Mouse (Mus musculus) MEL (cell line): ENCODE results near the gene Rasgef1b.

Experiments
- CTCF ChIP-seq, 3 experiments: IDR thresholded peaks in 2 of 3; conservative IDR thresholded peaks in 1 of 3; 2 replicates each; pipeline ENCODE4 v1.5.1; 2011 to 2012; ENCODE audit warnings: low read length in 3 of 3, low read depth in 2 of 3, mild to moderate bottlenecking in 2 of 3, improper control_type of control experiment in 1 of 3, inconsistent platforms in 1 of 3, mixed read lengths in 1 of 3, moderate library complexity in 1 of 3; ENCODE audit not compliant: control insufficient read depth in 1 of 3, insufficient read depth in 1 of 3, poor library complexity in 1 of 3, severe bottlenecking in 1 of 3
- GATA1 ChIP-seq: IDR thresholded peaks from 2 replicates; pipeline ENCODE4 v1.6.1; 2011; ENCODE audit warnings: low read depth, low read length, improper control_type of control experiment
- JUND ChIP-seq: IDR thresholded peaks from 2 replicates; pipeline ENCODE4 v1.6.1; 2011; ENCODE audit warnings: low read depth, mild to moderate bottlenecking, improper control_type of control experiment, low read length
- MAFK ChIP-seq: IDR thresholded peaks from 2 replicates; pipeline ENCODE4 v1.6.1; 2011; ENCODE audit warnings: low read depth, mild to moderate bottlenecking, low read length, improper control_type of control experiment, borderline replicate concordance
- POLR2A ChIP-seq, 2 experiments: IDR thresholded peaks; 2 replicates each; pipeline ENCODE4 v1.6.1; 2011 to 2012; ENCODE audit warnings: low read length in 2 of 2, mild to moderate bottlenecking in 2 of 2, control low read depth in 1 of 2, improper control_type of control experiment in 1 of 2, low read depth in 1 of 2, moderate library complexity in 1 of 2; ENCODE audit not compliant: control insufficient read depth in 1 of 2, insufficient read depth in 1 of 2, poor library complexity in 1 of 2
- SIN3A ChIP-seq: IDR thresholded peaks from 2 replicates; pipeline ENCODE4 v1.6.1; 2012; ENCODE audit warnings: low read length, improper control_type of control experiment, inconsistent platforms
- TAL1 ChIP-seq: IDR thresholded peaks from 2 replicates; pipeline ENCODE4 v1.6.1; 2012; ENCODE audit warnings: mild to moderate bottlenecking, inconsistent platforms, low read length, moderate library complexity, mixed read lengths
- ZKSCAN1 ChIP-seq: IDR thresholded peaks from 2 replicates; pipeline ENCODE4 v1.6.1; 2012; ENCODE audit warnings: low read depth, mild to moderate bottlenecking, inconsistent platforms, low read length, improper control_type of control experiment, moderate library complexity

DNA sequence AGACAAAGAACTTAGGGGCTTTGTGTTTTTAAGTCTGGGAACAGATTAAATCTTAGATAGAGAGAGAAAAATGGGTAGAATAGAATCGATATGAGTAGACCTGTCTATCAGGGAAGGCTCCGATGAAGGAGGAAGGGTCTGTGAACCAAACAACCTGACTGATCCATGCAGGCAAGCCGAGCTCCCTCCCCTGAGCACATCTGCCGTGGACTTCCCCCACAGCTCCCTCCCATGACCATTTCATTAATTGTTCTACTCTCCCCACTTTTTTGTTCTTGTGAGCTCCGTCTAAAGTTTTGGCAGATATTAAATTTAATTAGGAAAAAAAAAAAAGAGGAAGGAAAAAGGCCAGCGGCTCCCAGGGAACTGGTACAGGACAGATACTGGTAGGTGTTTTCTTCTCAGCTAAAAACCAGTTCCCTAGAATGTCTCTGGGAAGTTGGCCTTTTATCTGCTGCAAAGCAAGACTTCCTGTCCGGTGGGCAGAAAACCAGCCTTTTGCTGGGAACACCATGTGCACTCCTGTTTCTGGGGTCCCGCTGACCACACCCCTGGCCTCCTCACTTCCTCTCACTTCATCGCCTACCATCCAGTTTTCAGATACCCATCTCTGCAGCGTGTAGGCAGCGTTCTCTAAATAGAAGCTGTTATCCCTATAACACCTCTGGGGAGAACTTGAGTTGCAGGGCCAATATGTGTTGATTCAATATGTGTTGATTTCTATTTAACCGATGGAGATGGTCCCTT, 437.6 kb downstream of the Rasgef1b start:
- TF ChIP-seq CTCF (IDR thresholded peaks at IDR 0.05 in 2 of 3, conservative IDR thresholded peaks at IDR 0.05 in 1 of 3; ENCODE audit: control insufficient read depth in 1 of 3, insufficient read depth in 1 of 3, low read depth in 2 of 3, low read length in 3 of 3, poor library complexity in 1 of 3, severe bottlenecking in 1 of 3) (no peak), MAFK (no peak), POLR2A (IDR thresholded peaks at IDR 0.05; ENCODE audit: control insufficient read depth in 1 of 2, insufficient read depth in 1 of 2, low read depth in 1 of 2, low read length in 2 of 2, poor library complexity in 1 of 2) (no peak), GATA1 (no peak), JUND (no peak), ZKSCAN1 (no peak), TAL1 (no peak), SIN3A (no peak)
